Comparison of ENCODE assay signal across 28 mouse cellular contexts in genomic region chr4:103028177-103029088, GRCm38 (mm10). TPM values are rescaled to one million over a fixed set of nuclear protein-coding genes. Genes with fewer than 3 reads are reported as not detected.
DNase-seq lines count a peak whose midpoint lies in the region; ATAC-seq lines count a peak whose summit lies in the region.
"Had no signal": no experiment of that assay in that cellular context is flagged by ENCODE, and none has a peak within 500 bp of the region (broad histone marks: within the 10 kb centered on the region; RNA-seq: fewer than 3 reads in every experiment).

No protein-coding gene starts in this region.

- peak; percentile 13 for DNase-seq in embryo, embryonic 10.5 days (ENCODE audit: low spot score)
- no peak for DNase-seq in embryo, embryonic 9.5 days (ENCODE audit: extremely low spot score)
- no peak for DNase-seq in heart, adult 11 months
- no peak for DNase-seq in kidney, adult 18-20 months
- no peak for DNase-seq in lung, adult 18-20 months
- DNase-seq: adrenal gland, postnatal 14 days; B cell, adult 2 months; cerebellum, adult 11-12 months; cerebellum, adult 8-10 months; cerebellum, postnatal 10 days; cerebellum, postnatal 36 days; gastrocnemius, postnatal 10 days; gastrocnemius, postnatal 36 days had no signal

- no peaks in the 10 kb centered on the region for H3K36me3 ChIP-seq in heart, embryonic 14.5 days (ENCODE audit: control insufficient read depth, insufficient read depth, low read length)
- no peaks in the 10 kb centered on the region for H3K36me3 ChIP-seq in kidney, embryonic 16.5 days (ENCODE audit: insufficient read depth, low read length)
- no peaks in the 10 kb centered on the region for H3K36me3 ChIP-seq in lung, embryonic 16.5 days (ENCODE audit: control insufficient read depth, insufficient read depth, low read length)
- H3K36me3 ChIP-seq: forebrain, embryonic 10.5 days; G1E; heart, embryonic 12.5 days; hindbrain, embryonic 12.5 days; hindbrain, embryonic 15.5 days had no signal

- ATAC-seq in heart, embryonic 14.5 days (ENCODE audit: insufficient number of reproducible peaks, insufficient read depth, low FRiP score, low read depth), result no peak
- peak; percentile 87 for ATAC-seq in kidney, embryonic 16.5 days (ENCODE audit: low FRiP score, low TSS enrichment)
- no peak for ATAC-seq in lung, embryonic 16.5 days (ENCODE audit: low read depth)
- ATAC-seq: forebrain, embryonic 13.5 days; forebrain, embryonic 16.5 days; Patski had no signal

- H3K4me2 ChIP-seq in heart, embryonic 14.5 days (ENCODE audit: low read length), result 0 out of 2 replicates have a peak overlapping the region, but pooled peaks have one; percentile 5
- peak overlapping the region; percentile 11; the same call in 1 of the 2 replicates for H3K4me2 ChIP-seq in kidney, embryonic 16.5 days (replicated peaks; ENCODE audit: low read depth, low read length)
- peak overlapping the region; percentile 17; the same call in 1 of the 2 replicates for H3K4me2 ChIP-seq in lung, embryonic 16.5 days (ENCODE audit: low read depth, low read length)
- H3K4me2 ChIP-seq: forebrain, embryonic 13.5 days; heart, embryonic 12.5 days; hindbrain, embryonic 12.5 days; hindbrain, embryonic 15.5 days had no signal

- H3K4me3 ChIP-seq in heart, embryonic 14.5 days (ENCODE audit: control insufficient read depth in 1 of 2, insufficient read depth in 1 of 2, low read depth in 1 of 2, low read length in 2 of 2), result no peak overlapping the region
- H3K4me3 ChIP-seq in kidney, embryonic 16.5 days (ENCODE audit: low read length), result no peak overlapping the region
- no peak overlapping the region for H3K4me3 ChIP-seq in lung, embryonic 16.5 days (ENCODE audit: low read length)
- H3K4me3 ChIP-seq: forebrain, embryonic 10.5 days; forebrain, embryonic 13.5 days; heart, embryonic 12.5 days; hindbrain, embryonic 12.5 days; hindbrain, embryonic 15.5 days had no signal

- WGBS in heart, embryonic 14.5 days, result 47% methylated on average over 13 of the region's 13 CpGs
- WGBS in kidney, embryonic 16.5 days, result 33% methylated on average over 13 of the region's 13 CpGs
- WGBS in lung, embryonic 16.5 days, result 42% methylated on average over 13 of the region's 13 CpGs

- no peaks in the 10 kb centered on the region for H3K4me1 ChIP-seq in heart, embryonic 14.5 days (ENCODE audit: control insufficient read depth in 2 of 2, insufficient read depth in 2 of 2, low read length in 2 of 2)
- H3K4me1 ChIP-seq in kidney, embryonic 16.5 days (ENCODE audit: insufficient read depth, low read length), result peaks cover 4% of the 10 kb centered on the region; the same call in 1 of the 2 replicates
- peaks cover 2% of the 10 kb centered on the region; the same call in 1 of the 2 replicates for H3K4me1 ChIP-seq in lung, embryonic 16.5 days (replicated peaks; ENCODE audit: control insufficient read depth, insufficient read depth, low read length)
- H3K4me1 ChIP-seq: forebrain, embryonic 13.5 days; hindbrain, embryonic 12.5 days; hindbrain, embryonic 15.5 days had no signal

- H3K27ac ChIP-seq in heart, embryonic 14.5 days (replicated peaks in 1 of 2; ENCODE audit: control insufficient read depth in 1 of 2, insufficient read depth in 1 of 2, low read depth in 2 of 2, low read length in 2 of 2), result no peak overlapping the region
- H3K27ac ChIP-seq in kidney, embryonic 16.5 days (ENCODE audit: low read length), result no peak overlapping the region
- H3K27ac ChIP-seq in lung, embryonic 16.5 days (ENCODE audit: low read length), result no peak overlapping the region
- H3K27ac ChIP-seq: forebrain, embryonic 10.5 days; forebrain, embryonic 13.5 days; hindbrain, embryonic 12.5 days; hindbrain, embryonic 15.5 days had no signal

- no peaks in the 10 kb centered on the region for H3K9me3 ChIP-seq in heart, embryonic 14.5 days (ENCODE audit: control insufficient read depth, low read length)
- no peaks in the 10 kb centered on the region for H3K9me3 ChIP-seq in kidney, embryonic 16.5 days (ENCODE audit: low read length)
- H3K9me3 ChIP-seq in lung, embryonic 16.5 days (ENCODE audit: control insufficient read depth, low read length), result no peaks in the 10 kb centered on the region
- H3K9me3 ChIP-seq: forebrain, embryonic 10.5 days; forebrain, embryonic 13.5 days; G1E; heart, embryonic 12.5 days; hindbrain, embryonic 12.5 days; hindbrain, embryonic 15.5 days had no signal

- no peak overlapping the region for H3K9ac ChIP-seq in heart, embryonic 14.5 days (ENCODE audit: low read length)
- H3K9ac ChIP-seq in kidney, embryonic 16.5 days (replicated peaks; ENCODE audit: low read length), result no peak overlapping the region
- H3K9ac ChIP-seq in lung, embryonic 16.5 days (ENCODE audit: low read length), result no peak overlapping the region; the same call in 1 of the 2 replicates
- H3K9ac ChIP-seq: forebrain, embryonic 13.5 days; heart, embryonic 12.5 days; hindbrain, embryonic 12.5 days; hindbrain, embryonic 15.5 days had no signal

- no peaks in the 10 kb centered on the region for H3K27me3 ChIP-seq in heart, embryonic 14.5 days (ENCODE audit: control insufficient read depth, insufficient read depth, low read length)
- H3K27me3 ChIP-seq in kidney, embryonic 16.5 days (ENCODE audit: insufficient read depth, low read length), result no peaks in the 10 kb centered on the region
- no peaks in the 10 kb centered on the region for H3K27me3 ChIP-seq in lung, embryonic 16.5 days (ENCODE audit: control insufficient read depth, insufficient read depth, low read depth, low read length)
- H3K27me3 ChIP-seq: CH12.LX; forebrain, embryonic 13.5 days; heart, embryonic 12.5 days; hindbrain, embryonic 12.5 days; hindbrain, embryonic 15.5 days; Patski had no signal

RNA-seq across cellular contexts. Expression of gene Insl5, which starts 1.8 kb away (rescaled TPM):
- polyA plus RNA-seq in heart, embryonic 14.5 days (2014; fragmentation: Nextera tagmentation; extraction: Ambion mirVana), result not detected in 2 replicates
- not detected in 2 replicates for polyA plus RNA-seq in kidney, embryonic 16.5 days (2015; fragmentation: Nextera tagmentation; extraction: Ambion mirVana)
- polyA plus RNA-seq in lung, embryonic 16.5 days (2015; fragmentation: Nextera tagmentation; extraction: Ambion mirVana), result not detected in 2 replicates
- polyA plus RNA-seq: embryonic facial prominence, embryonic 14.5 days; forebrain, embryonic 10.5 days; G1E; heart, embryonic 12.5 days; heart, postnatal 0 days; intestine, embryonic 14.5 days; Patski had no signal

RNA-seq across cellular contexts. Expression of gene Tctex1d1, which starts 50.0 kb away (rescaled TPM):
- not detected in 2 replicates for polyA plus RNA-seq in heart, embryonic 14.5 days (2014; fragmentation: Nextera tagmentation; extraction: Ambion mirVana)
- 0.51 and 0.61 TPM in 2 replicates for polyA plus RNA-seq in kidney, embryonic 16.5 days (2015; fragmentation: Nextera tagmentation; extraction: Ambion mirVana)
- 0.80 and 0.96 TPM in 2 replicates for polyA plus RNA-seq in lung, embryonic 16.5 days (2015; fragmentation: Nextera tagmentation; extraction: Ambion mirVana)
- polyA plus RNA-seq: G1E; heart, embryonic 12.5 days; heart, postnatal 0 days; Patski had no signal
